Mouse (Mus musculus) heart, postnatal 25 days (tissue): ENCODE results near the gene Kcnk5. TPM values are rescaled to one million over a fixed set of nuclear protein-coding genes. Genes with fewer than 3 reads are reported as not detected.

ENCODE experiments used
- DNase-seq: peaks from one replicate; pipeline ENCODE4 v3.0.0; 2022; ENCODE audit warnings: low spot score
- intact Hi-C: fragments of 180-260 bp; cut with DNase I; formaldehyde crosslinking; loops from one replicate; pipeline ENCODE4 v1.15.1; 2025
- total RNA-seq, 2 experiments: library from RNA; stranded (reverse); gene quantifications; 2 replicates each; pipeline ENCODE4 v1.2.3; 2021

The Kcnk5 gene
- total RNA-seq, 2 experiments from 2014 or later, result 0.55 to 0.56 TPM

DNA sequence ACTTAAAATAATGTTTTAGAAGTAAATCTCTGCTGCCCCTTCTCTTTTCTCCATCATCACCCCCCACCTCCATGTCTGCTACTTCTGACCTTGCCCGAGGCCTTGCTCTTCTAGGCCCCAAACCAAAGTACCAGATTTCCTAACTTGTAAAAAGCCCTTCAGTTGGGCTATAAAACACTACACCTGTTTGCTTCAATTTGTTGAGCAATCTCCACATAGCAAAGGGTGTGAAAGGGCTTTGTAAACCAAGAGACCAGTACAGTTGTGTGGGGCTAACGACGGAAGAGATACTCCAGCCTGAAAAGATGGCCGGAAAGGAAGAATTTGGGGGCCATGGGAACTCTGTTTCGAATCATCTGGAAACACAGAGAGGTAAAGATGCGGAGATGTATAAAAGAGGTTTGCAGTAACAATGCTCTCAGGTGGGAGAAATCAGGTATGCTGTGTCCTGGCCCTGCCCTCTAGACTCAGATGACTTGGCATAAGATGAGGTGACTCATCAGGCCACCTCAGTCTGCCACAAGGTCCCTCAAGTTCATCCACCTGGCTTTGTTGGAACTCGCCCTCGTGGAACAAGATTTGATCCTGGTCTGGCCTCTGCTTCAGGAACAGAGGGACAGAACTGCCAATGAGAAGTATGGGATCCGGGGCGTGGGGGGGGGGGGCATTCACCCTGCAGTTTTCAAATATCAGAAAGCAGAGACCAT, 46.5 kb downstream of the Kcnk5 start:
- intact Hi-C loops, result no loop called here
- DNase-seq, result no peak

DNA sequence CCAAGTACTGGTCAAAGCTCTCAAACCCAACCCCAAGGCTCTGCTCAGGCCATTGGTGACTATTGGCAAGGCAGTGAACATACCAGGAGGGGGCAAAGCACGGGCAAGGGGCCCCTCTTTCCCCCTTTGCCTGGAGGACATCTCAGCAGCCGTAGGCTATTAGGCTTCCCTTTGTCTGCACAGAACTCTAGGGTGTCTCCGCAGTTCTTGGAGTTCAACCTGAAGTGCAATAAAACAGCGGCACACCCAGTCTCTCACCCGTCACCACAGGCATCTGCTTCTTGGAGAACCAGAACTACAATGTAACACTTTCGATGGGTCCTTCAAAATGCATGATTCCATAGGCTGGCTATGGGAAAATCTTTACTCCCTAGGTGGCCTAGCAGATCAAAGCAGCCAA, 53.4 kb downstream of the Kcnk5 start:
- intact Hi-C loops, result no loop called here

DNA sequence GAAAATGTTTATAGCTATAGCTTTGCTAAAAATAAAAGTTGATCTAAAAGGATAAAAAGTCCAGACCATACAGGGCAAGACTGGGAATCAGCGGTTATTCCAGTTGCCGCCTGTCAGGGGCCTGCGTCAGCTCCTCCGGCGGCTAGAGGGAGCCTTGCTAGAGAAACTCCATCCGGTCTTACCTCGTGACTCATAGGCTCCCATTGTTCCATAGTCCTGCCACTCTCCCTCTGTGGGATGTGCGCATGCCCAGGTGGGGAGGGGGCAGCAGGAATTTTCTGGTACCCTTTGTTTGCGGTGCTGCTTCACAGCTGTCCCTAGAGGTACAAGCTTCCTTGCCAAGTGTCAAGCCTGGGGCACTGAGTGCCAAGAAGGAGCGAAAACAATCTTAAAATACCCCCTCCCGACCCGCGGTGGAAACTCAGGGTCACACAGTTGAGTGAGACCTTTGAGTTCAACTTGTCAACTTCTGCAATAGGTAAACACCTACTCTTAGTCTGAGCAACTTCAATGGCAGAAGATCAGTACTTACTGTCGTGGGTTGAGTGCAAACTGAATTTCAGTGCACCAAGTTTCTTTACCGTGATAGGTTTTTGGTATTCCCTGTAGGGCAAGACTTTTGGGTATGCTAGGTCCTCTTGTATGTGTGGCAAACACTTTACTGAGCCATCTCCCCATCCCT, 54.1 kb downstream of the Kcnk5 start:
- intact Hi-C loops, result no loop called here
- no peak for DNase-seq

More for the DNA sequence above, 53.4 kb downstream of the Kcnk5 start:
- DNase-seq, result no peak

DNA sequence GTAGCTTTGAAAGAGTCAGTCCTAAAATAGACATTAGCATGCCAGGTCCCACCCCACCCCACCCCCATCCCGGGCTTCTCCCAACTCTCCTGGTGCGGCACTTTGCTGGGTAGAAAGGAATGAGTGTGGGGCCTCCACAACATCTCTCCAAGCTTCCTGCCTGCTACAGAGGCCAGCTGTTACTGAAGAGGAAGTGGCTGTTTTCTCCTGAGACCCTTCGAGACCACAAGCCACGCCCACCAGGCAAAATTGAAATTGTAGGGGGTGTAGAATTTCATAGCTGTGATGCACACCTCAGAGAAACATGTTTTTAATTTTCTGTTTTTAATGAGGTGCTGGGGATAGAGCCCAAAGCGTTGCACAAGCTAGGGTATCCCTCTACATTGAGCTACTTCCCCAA, 60.7 kb downstream of the Kcnk5 start:
- intact Hi-C loops, result loop anchor here (5.0 kb wide), 1 partner anchor 41 kb away; no protein-coding TSS in a partner anchor
- no peak for DNase-seq

GRCm38 (mm10) chr14:20120012-20120411, 61.6 kb downstream of the Kcnk5 start:
- no peak for DNase-seq
- intact Hi-C loops, result loop anchor here (5.0 kb wide), 1 partner anchor 42 kb away; no protein-coding TSS in a partner anchor

DNA sequence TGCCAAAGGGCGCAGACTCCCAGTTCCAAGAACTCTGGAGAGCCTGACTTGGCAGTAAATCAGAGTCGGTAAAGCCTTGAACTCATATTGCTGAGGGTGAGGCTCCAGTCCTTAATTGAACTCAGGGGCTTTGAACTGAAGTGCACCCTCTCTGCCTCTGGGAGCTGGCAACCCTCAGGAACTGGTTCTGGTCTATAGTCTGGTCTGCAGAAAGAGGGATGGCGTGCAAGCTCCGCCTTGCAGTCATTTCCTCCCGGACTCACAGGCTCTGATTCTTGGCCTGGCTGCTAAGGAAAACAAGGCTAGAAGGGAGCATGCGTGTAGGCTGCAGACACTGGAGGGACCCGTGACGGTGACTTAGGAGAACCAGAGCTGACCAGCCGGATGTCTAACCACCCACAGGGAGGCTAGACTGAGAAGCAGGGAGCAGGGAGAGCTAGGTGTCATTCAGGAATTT, 65.4 kb downstream of the Kcnk5 start:
- no peak for DNase-seq
- intact Hi-C loops, result no loop called here

GRCm38 (mm10) chr14:20114951-20115350, 66.7 kb downstream of the Kcnk5 start:
- intact Hi-C loops, result loop anchor here (1.0 kb wide), 1 partner anchor 143 kb away; no protein-coding TSS in a partner anchor
- no peak for DNase-seq

GRCm38 (mm10) chr14:20113964-20114363, 67.6 kb downstream of the Kcnk5 start:
- peak; percentile 56 for DNase-seq
- intact Hi-C loops, result loop anchor here (1.0 kb wide), 1 partner anchor 144 kb away; no protein-coding TSS in a partner anchor

DNA sequence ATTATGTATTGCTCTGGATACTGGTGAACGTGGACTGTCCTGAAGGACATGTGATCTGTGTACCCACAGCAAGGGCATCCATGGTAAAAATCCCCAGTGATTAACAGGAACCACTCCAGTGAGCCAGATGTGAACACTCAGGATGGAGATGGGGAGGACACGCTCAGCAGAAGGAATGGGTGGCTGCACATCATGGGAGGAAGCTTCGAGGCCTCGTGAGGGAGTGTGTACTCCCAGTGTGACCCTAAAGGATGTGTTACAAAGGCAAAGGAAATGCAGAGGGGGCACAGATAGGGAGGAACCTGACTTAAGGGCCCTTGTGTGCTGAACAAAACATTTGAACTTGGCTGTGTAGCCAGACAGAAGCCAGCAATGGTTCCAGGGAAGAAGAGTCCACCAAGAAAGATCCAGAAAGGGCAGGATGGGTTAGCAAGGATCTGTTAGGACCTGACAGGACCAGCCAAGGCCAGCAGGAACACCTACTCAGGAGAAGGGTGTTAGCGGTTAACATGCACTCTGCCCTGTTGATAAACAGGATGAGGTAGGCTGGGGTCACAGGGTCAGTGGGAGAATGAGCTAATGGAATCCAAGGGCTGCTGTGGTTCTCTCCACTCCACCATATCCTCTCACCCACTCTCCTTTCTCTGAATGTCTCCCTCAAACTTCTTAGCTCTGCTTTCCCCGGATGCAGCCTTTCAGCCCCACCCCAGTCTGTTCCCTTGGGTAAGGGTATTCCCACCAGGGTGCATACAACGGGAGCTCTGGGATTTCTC, 68.2 kb downstream of the Kcnk5 start:
- intact Hi-C loops, result no loop called here
- DNase-seq, result no peak

GRCm38 (mm10) chr14:20112218-20112617, 69.4 kb downstream of the Kcnk5 start:
- DNase-seq, result no peak
- intact Hi-C loops, result no loop called here

DNA sequence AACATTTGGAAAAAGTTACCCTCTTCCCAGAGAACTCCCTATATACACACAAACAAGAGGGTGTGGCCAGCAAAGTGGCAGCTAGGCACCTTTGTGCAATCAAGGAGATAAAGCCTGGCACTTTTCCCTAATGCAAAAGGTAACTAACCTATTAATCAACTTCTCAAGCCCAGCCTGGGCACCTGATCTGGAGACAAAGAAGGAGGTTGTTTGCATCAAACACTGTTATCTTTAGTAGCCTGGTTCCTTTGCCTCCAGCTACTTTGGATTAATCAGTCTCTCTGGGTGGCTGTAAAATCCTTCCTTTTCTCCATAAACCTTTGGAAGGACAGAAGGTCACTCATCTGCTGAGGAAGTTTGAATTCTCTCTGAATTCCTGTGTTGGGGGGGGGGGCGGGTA, 70.7 kb downstream of the Kcnk5 start:
- no peak for DNase-seq
- intact Hi-C loops, result no loop called here

DNA sequence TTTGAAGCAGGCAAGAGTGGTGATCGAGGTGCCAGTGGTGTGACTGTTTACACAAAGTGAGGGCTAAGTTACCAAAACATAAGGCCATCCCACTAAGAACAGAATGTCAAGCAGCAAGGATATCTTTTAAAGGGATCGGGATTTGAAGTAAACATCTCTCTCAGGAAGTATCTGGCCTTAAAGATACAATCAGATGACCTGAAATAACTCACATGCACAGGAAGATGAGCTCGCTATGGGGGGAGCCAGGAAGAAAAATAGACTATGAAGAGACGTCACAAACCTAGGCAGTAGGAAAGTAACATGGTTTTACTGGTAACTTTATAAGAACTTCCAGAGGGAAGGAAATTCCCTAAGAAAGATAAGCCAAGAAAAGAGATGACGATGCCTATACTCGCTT, 75.3 kb downstream of the Kcnk5 start:
- intact Hi-C loops, result no loop called here
- no peak for DNase-seq

DNA sequence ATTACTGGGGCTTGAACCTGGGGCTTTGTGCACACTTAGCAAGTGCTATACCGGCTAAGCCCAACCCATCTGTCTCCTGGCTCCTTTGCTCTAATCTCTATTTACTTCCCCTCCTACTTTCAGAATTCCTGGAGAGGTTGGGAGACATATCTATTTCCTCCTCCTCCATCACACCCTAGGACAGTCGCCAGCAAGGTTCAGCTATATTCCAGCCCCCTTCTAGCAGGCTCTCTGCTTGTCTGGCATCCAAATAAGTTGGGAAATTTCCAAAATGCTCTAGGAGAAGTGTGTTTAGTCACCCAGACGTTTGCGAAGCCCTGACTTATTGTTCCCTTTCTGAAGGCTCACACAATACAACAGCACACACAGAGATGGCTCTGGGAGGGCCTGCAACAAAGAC, 78.4 kb downstream of the Kcnk5 start:
- no peak for DNase-seq
- intact Hi-C loops, result no loop called here

DNA sequence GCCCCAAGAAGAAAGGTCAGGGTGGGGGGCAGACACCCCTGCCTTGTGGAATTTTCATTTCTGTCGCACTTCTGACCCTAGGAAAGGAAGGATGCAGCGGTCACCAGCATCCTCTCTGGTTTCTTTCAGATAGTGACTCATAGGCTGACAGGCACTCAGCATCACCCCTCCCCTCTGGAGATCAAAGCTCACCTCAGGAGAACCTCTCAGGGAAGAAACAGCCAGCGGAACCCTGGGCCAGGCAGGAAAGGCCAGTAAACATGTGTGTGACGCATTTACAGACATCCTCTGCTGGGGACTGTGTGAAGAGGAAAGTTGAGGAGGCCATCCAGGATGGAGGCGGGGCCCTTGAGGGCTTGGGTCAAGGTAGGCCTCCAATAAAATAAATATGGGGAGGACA, 83.5 kb downstream of the Kcnk5 start:
- no peak for DNase-seq

GRCm38 (mm10) chr14:20094942-20095341, 86.7 kb downstream of the Kcnk5 start:
- no peak for DNase-seq
- intact Hi-C loops, result no loop called here

More for the DNA sequence above, 83.5 kb downstream of the Kcnk5 start:
- intact Hi-C loops, result no loop called here

GRCm38 (mm10) chr14:20093493-20093892, 88.1 kb downstream of the Kcnk5 start:
- intact Hi-C loops, result no loop called here
- no peak for DNase-seq

Other genes with a start within 250 kb of the Kcnk5 start
- 10 to 100 TPM; 15.8 to 16.7 TPM for gene Gng2, start 204.2 kb downstream of the Kcnk5 start, total RNA-seq
- 1 to 10 TPM; 2.4 to 2.7 TPM for gene Saysd1, start 43.3 kb downstream of the Kcnk5 start, total RNA-seq
- not detected for gene Kcnk16, start 87.4 kb upstream of the Kcnk5 start, total RNA-seq
- gene Nudt13, start 112.9 kb upstream of the Kcnk5 start, total RNA-seq, result 10 to 100 TPM; 27.6 to 33.6 TPM
- 10 to 100 TPM; 29.9 to 36.2 TPM for gene Ecd, start 166.3 kb upstream of the Kcnk5 start, total RNA-seq
- 10 to 100 TPM; 34.0 to 34.1 TPM for gene Fam149b, start 166.4 kb upstream of the Kcnk5 start, total RNA-seq
- 10 to 100 TPM; 10.1 to 11.5 TPM for gene Dnajc9, start 207.1 kb upstream of the Kcnk5 start, total RNA-seq
- gene Mrps16, start 211.8 kb upstream of the Kcnk5 start, total RNA-seq, result 10 to 100 TPM; 72.6 to 81.0 TPM